Mouse (Mus musculus) right cerebral cortex, adult 18-20 months (tissue): Measurements from ENCODE around the gene Pde11a.

Experiments
- DNase-seq: peaks from one replicate; pipeline ENCODE4 v3.0.0; 2022; ENCODE audit warnings: mixed read lengths

Gene Pde11a

GRCm38 (mm10) chr2:76338215-76339156, at the start of gene Pde11a:
Pde11a (minus strand) TSS chr2:76338774.
- peak; percentile 11 for DNase-seq

GRCm38 (mm10) chr2:76386531-76386930, 48.0 kb upstream of the Pde11a start:
- no peak for DNase-seq

- DNase-seq = no peak
These were observed 40.1 kb upstream of the Pde11a start for GRCm38 (mm10) chr2:76378646-76379045.

- DNase-seq = no peak
These were observed 36.1 kb upstream of the Pde11a start for GRCm38 (mm10) chr2:76374544-76375206.

GRCm38 (mm10) chr2:76372244-76372643, 33.7 kb upstream of the Pde11a start:
- no peak for DNase-seq

GRCm38 (mm10) chr2:76370656-76370922, 32.0 kb upstream of the Pde11a start:
- no peak for DNase-seq

GRCm38 (mm10) chr2:76369821-76370655, 31.5 kb upstream of the Pde11a start, which contains the start of gene Rbm45:
Rbm45 (plus strand) TSS chr2:76369984.
- DNase-seq = peak; percentile 90

GRCm38 (mm10) chr2:76368861-76369660, 30.5 kb upstream of the Pde11a start:
- DNase-seq = no peak

GRCm38 (mm10) chr2:76367188-76367922, 28.8 kb upstream of the Pde11a start:
- peak; percentile 67 for DNase-seq

GRCm38 (mm10) chr2:76365811-76366210, 27.2 kb upstream of the Pde11a start:
- no peak for DNase-seq

- DNase-seq = no peak
These were observed 23.5 kb upstream of the Pde11a start for GRCm38 (mm10) chr2:76362111-76362510.

GRCm38 (mm10) chr2:76360226-76360625, 21.7 kb upstream of the Pde11a start, which contains the start of gene Cyct:
Cyct (minus strand) TSS chr2:76360450.
- no peak for DNase-seq

- DNase-seq = no peak
These were observed 9.3 kb upstream of the Pde11a start for GRCm38 (mm10) chr2:76347839-76348238.

- no peak for DNase-seq
These were observed 3.6 kb upstream of the Pde11a start for GRCm38 (mm10) chr2:76342146-76342545.

GRCm38 (mm10) chr2:76334596-76334995, 4.0 kb downstream of the Pde11a start:
- DNase-seq = no peak

GRCm38 (mm10) chr2:76332161-76332805, 6.3 kb downstream of the Pde11a start:
- DNase-seq = no peak

- DNase-seq = no peak
These were observed 8.5 kb downstream of the Pde11a start for GRCm38 (mm10) chr2:76330081-76330480.

GRCm38 (mm10) chr2:76326161-76326560, 12.4 kb downstream of the Pde11a start:
- DNase-seq = no peak

GRCm38 (mm10) chr2:76324463-76324862, 14.1 kb downstream of the Pde11a start:
- no peak for DNase-seq

- DNase-seq = peak; percentile 28
These were observed 15.2 kb downstream of the Pde11a start for GRCm38 (mm10) chr2:76323185-76323875.
